Mouse (Mus musculus) thymus, adult 2 months (tissue): ENCODE results near the gene Ccdc116.

Source experiments
- CTCF ChIP-seq: fragments of 200-500 bp; IDR thresholded peaks from 2 replicates; pipeline ENCODE4 v1.5.1; 2012; ENCODE audit warnings: mild to moderate bottlenecking, control low read depth, low read length, moderate library complexity, borderline replicate concordance; ENCODE audit not compliant: control insufficient read depth, poor library complexity, insufficient read depth; ENCODE audit errors: extremely low read depth
- POLR2A ChIP-seq: fragments of 200-500 bp; IDR thresholded peaks from 2 replicates; pipeline ENCODE4 v1.6.1; 2012; ENCODE audit warnings: mild to moderate bottlenecking, low read length, control low read depth, moderate library complexity; ENCODE audit not compliant: control insufficient read depth, poor library complexity, insufficient read depth; ENCODE audit errors: extremely low read depth

DNA sequence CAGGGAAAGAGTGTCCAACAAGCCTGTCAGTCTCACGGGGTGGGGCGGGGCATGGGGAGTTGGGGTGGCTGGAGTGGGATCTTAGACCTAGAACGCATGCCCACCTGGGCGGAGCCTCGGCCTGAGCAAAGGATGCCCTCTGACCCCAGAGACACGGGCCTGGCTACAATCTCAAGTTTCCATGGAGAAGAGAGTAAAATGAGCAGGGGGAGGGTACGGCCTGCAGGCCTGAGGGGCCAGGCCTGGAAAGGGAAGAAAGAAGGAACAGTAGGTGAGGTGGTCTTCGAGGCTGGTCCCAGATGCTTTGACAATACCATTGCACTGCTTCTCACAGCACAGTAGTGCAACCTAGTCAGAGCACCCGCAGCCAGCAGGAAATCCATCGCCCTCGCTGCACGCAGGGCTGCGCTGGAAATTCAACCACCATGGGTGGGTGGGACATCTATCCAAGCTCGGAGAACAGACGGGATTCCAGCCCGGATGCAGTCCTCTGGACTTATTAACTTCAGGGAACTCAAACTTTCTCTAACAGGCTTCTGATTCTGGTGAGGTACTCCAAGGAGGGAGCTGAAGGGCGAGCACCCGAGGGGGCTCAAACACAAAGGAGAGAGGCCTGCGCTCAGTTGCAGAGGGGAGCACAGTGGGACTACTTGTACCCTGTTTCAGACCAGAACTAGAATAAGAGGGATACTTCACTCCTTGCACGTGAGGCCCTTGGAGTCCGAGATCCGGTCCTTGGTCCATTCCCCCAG is 22.7 kb downstream of the Ccdc116 start:
- TF ChIP-seq CTCF, result no peak
- TF ChIP-seq POLR2A, result no peak
